Mouse (Mus musculus) bone marrow macrophage, adult 2 months (primary cell): ENCODE results near the gene Fgd3.

ENCODE experiments used
- CTCF ChIP-seq: IDR thresholded peaks from 2 replicates; pipeline ENCODE4 v1.5.1; 2012; ENCODE audit warnings: low read depth, mild to moderate bottlenecking, low read length, moderate library complexity
- POLR2A ChIP-seq: IDR thresholded peaks from 2 replicates; pipeline ENCODE4 v1.6.1; 2012; ENCODE audit warnings: mild to moderate bottlenecking, low read depth, low read length, borderline replicate concordance

- TF ChIP-seq CTCF (no peak), POLR2A (no peak)
Measured at GRCm38 (mm10) chr13:49260036-49260722, 59.9 kb downstream of the Fgd3 start.
